Mouse (Mus musculus) neural tube, embryonic 11.5 days (tissue): Measurements from ENCODE around the gene 1700015G11Rik. TPM values are rescaled to one million over a fixed set of nuclear protein-coding genes. Genes with fewer than 3 reads are reported as not detected.

ENCODE experiments used
- ATAC-seq: fragments of 200-750 bp; cut with Nextera tagmentation; 2 replicates; pipeline ENCODE4 v1.8.0; 2017; ENCODE audit warnings: moderate number of reproducible peaks, mild to moderate bottlenecking, moderate TSS enrichment, moderate library complexity; ENCODE audit not compliant: insufficient read depth, low FRiP score, low TSS enrichment
- DNase-seq: peaks from one replicate; pipeline ENCODE4 v3.0.0-alpha.2; 2015; ENCODE audit warnings: low spot score
- H3K27ac ChIP-seq: fragments of 300-500 bp; sonication (generic); 2 replicates; pipeline ENCODE4 v1.5.1; 2014; ENCODE audit warnings: low read depth, mild to moderate bottlenecking, low read length
- H3K27me3 ChIP-seq: fragments of 300-500 bp; sonication (generic); 2 replicates; pipeline ENCODE4 v1.6.1; 2014; ENCODE audit warnings: mild to moderate bottlenecking, low read length, mixed read lengths; ENCODE audit not compliant: control insufficient read depth, insufficient read depth
- H3K36me3 ChIP-seq: fragments of 300-500 bp; sonication (generic); 2 replicates; pipeline ENCODE4 v1.6.1; 2014; ENCODE audit warnings: mild to moderate bottlenecking, low read length, moderate library complexity, mixed read lengths; ENCODE audit not compliant: control insufficient read depth, insufficient read depth
- H3K4me1 ChIP-seq: fragments of 300-500 bp; sonication (generic); 2 replicates; pipeline ENCODE4 v1.6.1; 2014; ENCODE audit warnings: low read length, mixed read lengths; ENCODE audit not compliant: control insufficient read depth, insufficient read depth
- H3K4me2 ChIP-seq: fragments of 300-500 bp; sonication (generic); 2 replicates; pipeline ENCODE4 v1.6.1; 2014; ENCODE audit warnings: low read depth, mild to moderate bottlenecking, moderate library complexity
- H3K4me3 ChIP-seq: fragments of 300-500 bp; sonication (generic); 2 replicates; pipeline ENCODE4 v1.5.1; 2014; ENCODE audit warnings: low read depth, low read length
- H3K9ac ChIP-seq: fragments of 300-500 bp; sonication (generic); 2 replicates; pipeline ENCODE4 v1.6.1; 2014; ENCODE audit warnings: mild to moderate bottlenecking, low read length
- H3K9me3 ChIP-seq: fragments of 300-500 bp; sonication (generic); 2 replicates; pipeline ENCODE4 v1.6.1; 2016; ENCODE audit warnings: low read length; ENCODE audit not compliant: control insufficient read depth
- WGBS: fragments of 180-500 bp; shearing (Covaris S2); extraction: QIAGEN DNeasy Blood & Tissue Kit; methylation state at CpG from one replicate; pipeline ENCODE4 v1.1.7; 2014; 5-methylcytosine and 5-hydroxymethylcytosine counted together
- polyA plus RNA-seq: library from polyadenylated mRNA; unstranded; fragments of >200 nt; fragmentation: Nextera tagmentation; extraction: Ambion mirVana; gene quantifications from 2 replicates; pipeline ENCODE4 v1.2.1, GENCODE M21; 2014

Gene 1700015G11Rik
- polyA plus RNA-seq, result not detected in 2 replicates

DNA sequence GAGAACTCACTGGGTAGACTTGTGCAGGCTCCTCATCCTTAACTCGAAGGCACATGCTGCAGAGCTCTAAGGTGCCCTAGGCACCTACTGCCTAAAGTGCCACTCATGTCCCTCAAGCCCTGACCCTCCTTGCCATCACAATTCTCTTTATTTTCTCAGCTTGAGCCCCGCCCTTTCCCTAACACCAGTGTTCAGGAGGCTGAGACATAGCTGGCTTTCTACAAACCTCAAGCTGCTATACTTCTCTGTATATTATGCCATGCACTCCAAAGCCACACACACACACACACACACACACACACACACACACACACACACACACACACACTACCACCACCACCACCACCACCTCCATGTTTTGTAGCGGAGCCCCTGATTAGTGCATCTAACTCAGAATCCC lies at the start of gene 1700015G11Rik:
Gene 1700015G11Rik, minus strand, starts transcription at position 101 of the 400 bp plus-strand sequence.
- Histone ChIP-seq H3K4me3 (no peak within 1 kb of the TSS), H3K9ac (no peak within 1 kb of the TSS), H3K4me2 (no peak within 1 kb of the TSS), H3K27ac (no peak within 1 kb of the TSS), H3K36me3 (no peaks in the 10 kb centered on the region), H3K27me3 (no peaks in the 10 kb centered on the region), H3K4me1 (no peaks in the 10 kb centered on the region), H3K9me3 (no peaks in the 10 kb centered on the region)
- no peak for DNase-seq
- ATAC-seq, result no peak
- 82% methylated on average over 3 of the region's 3 CpGs for WGBS

DNA sequence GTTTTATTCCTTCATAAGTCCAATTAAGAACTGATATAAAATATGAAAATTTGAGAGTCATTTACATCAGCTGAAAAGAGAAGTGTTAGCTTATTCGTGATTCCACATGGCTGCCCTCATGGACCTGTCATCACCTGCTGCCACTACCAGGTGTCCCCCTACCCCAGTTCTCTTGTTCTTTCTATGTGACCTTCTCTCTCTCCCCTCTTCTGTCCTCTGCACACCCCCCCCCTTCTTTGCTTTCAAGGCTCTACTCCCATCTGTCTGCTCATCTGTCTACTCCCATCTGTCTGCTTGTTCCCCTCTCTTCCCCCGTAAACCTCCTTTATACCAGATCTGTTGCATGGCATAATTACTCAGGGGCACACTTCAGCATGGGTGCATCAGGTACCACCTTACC lies 41.4 kb upstream of the 1700015G11Rik start:
- no peak for ATAC-seq
- H3K9ac ChIP-seq, result no peak overlapping the region
- H3K4me2 ChIP-seq, result no peak overlapping the region
- no peaks in the 10 kb centered on the region for H3K4me1 ChIP-seq
- no peaks in the 10 kb centered on the region for H3K36me3 ChIP-seq
- H3K4me3 ChIP-seq, result no peak overlapping the region
- H3K27ac ChIP-seq, result no peak overlapping the region
- WGBS, result 68% methylated on average over 2 of the region's 2 CpGs
- DNase-seq, result no peak
- H3K9me3 ChIP-seq, result no peaks in the 10 kb centered on the region
- no peaks in the 10 kb centered on the region for H3K27me3 ChIP-seq

GRCm38 (mm10) chr7:52056274-52056673 lies 40.7 kb upstream of the 1700015G11Rik start:
- whole genome bisulfite sequencing, result 58% methylated on average over 4 of the region's 4 CpGs
- Histone ChIP-seq H3K27ac (no peak overlapping the region), H3K9me3 (no peaks in the 10 kb centered on the region), H3K4me3 (no peak overlapping the region), H3K36me3 (no peaks in the 10 kb centered on the region), H3K4me1 (no peaks in the 10 kb centered on the region), H3K9ac (no peak overlapping the region), H3K27me3 (no peaks in the 10 kb centered on the region), H3K4me2 (no peak overlapping the region)
- DNase-seq (no peak), ATAC-seq (no peak; the same call in 1 of the 2 replicates)

GRCm38 (mm10) chr7:52055831-52056230 lies 40.3 kb upstream of the 1700015G11Rik start:
- no peak for DNase-seq
- H3K4me2 ChIP-seq, result no peak overlapping the region
- H3K36me3 ChIP-seq, result no peaks in the 10 kb centered on the region
- WGBS, result 80% methylated on average over 2 of the region's 2 CpGs
- no peak overlapping the region for H3K9ac ChIP-seq
- ATAC-seq, result no peak
- no peaks in the 10 kb centered on the region for H3K27me3 ChIP-seq
- no peaks in the 10 kb centered on the region for H3K9me3 ChIP-seq
- H3K4me3 ChIP-seq, result no peak overlapping the region
- no peaks in the 10 kb centered on the region for H3K4me1 ChIP-seq
- H3K27ac ChIP-seq, result no peak overlapping the region

DNA sequence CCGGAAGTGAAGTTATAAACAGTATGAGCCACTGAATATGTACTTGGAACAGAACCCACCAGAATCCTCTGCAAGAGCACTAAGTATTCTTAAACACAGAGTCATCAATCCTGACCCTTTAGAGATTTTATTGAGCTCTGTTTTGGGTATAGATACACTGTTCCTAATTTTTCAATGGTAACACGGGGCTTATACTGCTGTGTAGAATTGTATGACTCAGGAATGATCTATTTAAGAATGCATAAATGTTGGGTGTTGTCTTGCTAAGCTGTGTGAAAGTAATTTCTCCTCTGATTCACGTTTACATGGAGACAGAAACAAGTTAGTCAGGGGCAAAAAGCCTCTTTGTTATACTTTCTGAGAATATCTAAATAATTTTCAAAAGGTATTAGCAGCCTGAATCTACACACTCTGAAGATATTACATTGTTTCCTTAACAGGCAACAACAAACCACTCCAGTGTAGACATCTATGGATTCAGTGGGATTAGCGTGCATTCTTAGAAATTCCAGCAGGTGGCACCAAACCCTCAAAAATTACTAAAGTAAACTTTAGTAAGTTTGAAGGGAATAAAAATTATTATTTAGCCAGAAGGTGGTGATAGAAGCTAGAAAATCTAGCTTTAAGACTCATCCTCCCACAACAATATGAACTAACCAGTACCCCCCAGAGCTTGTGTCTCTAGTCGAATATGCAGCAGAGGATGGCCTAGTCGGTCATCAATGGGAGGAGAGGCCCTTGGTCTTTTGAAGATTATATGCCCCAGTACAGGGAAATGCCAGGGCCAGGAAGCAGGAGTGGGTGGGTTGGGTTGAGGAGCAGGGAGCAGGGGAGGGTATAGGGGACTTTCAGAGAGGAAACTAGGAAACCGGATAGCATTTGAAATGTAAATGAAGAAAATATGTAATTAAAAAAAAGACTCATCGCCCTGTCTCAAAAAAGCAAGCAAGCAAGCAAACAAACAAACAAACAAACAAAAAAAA lies 22.4 kb upstream of the 1700015G11Rik start:
- Histone ChIP-seq H3K36me3 (no peaks in the 10 kb centered on the region), H3K4me3 (no peak overlapping the region), H3K27ac (no peak overlapping the region), H3K9ac (no peak overlapping the region), H3K4me2 (no peak overlapping the region), H3K27me3 (no peaks in the 10 kb centered on the region), H3K9me3 (no peaks in the 10 kb centered on the region), H3K4me1 (no peaks in the 10 kb centered on the region)
- DNase-seq (peak; percentile 49), ATAC-seq (no peak)
- 54% methylated on average over 8 of the region's 8 CpGs for WGBS

- H3K9me3 ChIP-seq, result no peaks in the 10 kb centered on the region
- no peak overlapping the region for H3K27ac ChIP-seq
- 93% methylated on average over 5 of the region's 5 CpGs for whole genome bisulfite sequencing
- no peaks in the 10 kb centered on the region for H3K27me3 ChIP-seq
- H3K4me1 ChIP-seq, result no peaks in the 10 kb centered on the region
- ATAC-seq (no peak), DNase-seq (no peak)
- H3K4me2 ChIP-seq, result no peak overlapping the region
- H3K36me3 ChIP-seq, result no peaks in the 10 kb centered on the region
- no peak overlapping the region for H3K9ac ChIP-seq
- no peak overlapping the region for H3K4me3 ChIP-seq
Measured at GRCm38 (mm10) chr7:52024050-52024626, 8.6 kb upstream of the 1700015G11Rik start.

GRCm38 (mm10) chr7:52022039-52022438 lies 6.5 kb upstream of the 1700015G11Rik start:
- H3K4me3 ChIP-seq, result no peak overlapping the region
- H3K27ac ChIP-seq, result no peak overlapping the region
- ATAC-seq (no peak), DNase-seq (no peak)
- no peaks in the 10 kb centered on the region for H3K27me3 ChIP-seq
- no peaks in the 10 kb centered on the region for H3K4me1 ChIP-seq
- no peak overlapping the region for H3K9ac ChIP-seq
- no peaks in the 10 kb centered on the region for H3K36me3 ChIP-seq
- H3K4me2 ChIP-seq, result no peak overlapping the region
- 87% methylated on average over 4 of the region's 4 CpGs for WGBS
- no peaks in the 10 kb centered on the region for H3K9me3 ChIP-seq

GRCm38 (mm10) chr7:52015180-52015579 lies 348 bp downstream of the 1700015G11Rik start:
- no peak overlapping the region for H3K9ac ChIP-seq
- ATAC-seq, result no peak
- H3K4me1 ChIP-seq, result no peaks in the 10 kb centered on the region
- no peaks in the 10 kb centered on the region for H3K27me3 ChIP-seq
- WGBS, result 78% methylated on average over 1 of the region's 1 CpGs
- no peak overlapping the region for H3K4me2 ChIP-seq
- no peak overlapping the region for H3K27ac ChIP-seq
- no peaks in the 10 kb centered on the region for H3K9me3 ChIP-seq
- no peak overlapping the region for H3K4me3 ChIP-seq
- H3K36me3 ChIP-seq, result no peaks in the 10 kb centered on the region
- DNase-seq, result no peak
